Mouse (Mus musculus) adrenal gland, postnatal 25 days (tissue): ENCODE results near the gene Msmb. TPM values are rescaled to one million over a fixed set of nuclear protein-coding genes. Genes with fewer than 3 reads are reported as not detected.
"Not testable (repeated sequence)": the region's sequence is repeated elsewhere in the genome, so short reads cannot be mapped to it uniquely, and the experiment has no call there.

ENCODE experiments used
- DNase-seq: peaks from one replicate; pipeline ENCODE4 v3.0.0; 2021; ENCODE audit warnings: mixed read lengths
- long read RNA-seq: library from polyadenylated mRNA; stranded (forward); transcript quantifications from one replicate; pipeline ENCODE4 v2.0.0, GENCODE M21; 2021
- total RNA-seq: library from RNA; stranded (reverse); gene quantifications from 2 replicates; pipeline ENCODE4 v1.2.3, GENCODE M21; 2021

Msmb gene
- not detected in 2 replicates for total RNA-seq
- long read RNA-seq = 0 reads

GRCm38 (mm10) chr14:32141723-32142122 lies at the start of gene Msmb:
Msmb (plus strand) TSS chr14:32142023.
- DNase-seq = no peak

DNA sequence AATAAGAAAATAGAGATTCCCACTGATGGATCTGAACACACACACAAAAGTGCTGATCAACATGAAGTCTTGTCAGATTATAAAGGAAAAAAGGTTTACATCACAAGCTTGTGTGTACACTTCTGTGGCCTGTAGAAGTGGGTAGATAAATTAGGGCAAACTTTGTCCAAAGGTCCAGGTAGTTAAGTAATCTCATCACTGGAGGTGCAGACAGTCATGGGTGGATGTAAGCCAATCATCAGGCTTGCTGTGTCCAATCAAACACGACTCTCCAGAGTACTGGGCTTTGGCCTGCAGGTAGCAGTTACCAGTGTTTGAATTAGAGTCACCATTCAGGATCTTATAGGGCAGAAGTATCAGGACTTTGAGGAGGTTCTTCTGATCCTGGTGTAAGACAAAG lies 48.8 kb upstream of the Msmb start:
- DNase-seq = no peak

DNA sequence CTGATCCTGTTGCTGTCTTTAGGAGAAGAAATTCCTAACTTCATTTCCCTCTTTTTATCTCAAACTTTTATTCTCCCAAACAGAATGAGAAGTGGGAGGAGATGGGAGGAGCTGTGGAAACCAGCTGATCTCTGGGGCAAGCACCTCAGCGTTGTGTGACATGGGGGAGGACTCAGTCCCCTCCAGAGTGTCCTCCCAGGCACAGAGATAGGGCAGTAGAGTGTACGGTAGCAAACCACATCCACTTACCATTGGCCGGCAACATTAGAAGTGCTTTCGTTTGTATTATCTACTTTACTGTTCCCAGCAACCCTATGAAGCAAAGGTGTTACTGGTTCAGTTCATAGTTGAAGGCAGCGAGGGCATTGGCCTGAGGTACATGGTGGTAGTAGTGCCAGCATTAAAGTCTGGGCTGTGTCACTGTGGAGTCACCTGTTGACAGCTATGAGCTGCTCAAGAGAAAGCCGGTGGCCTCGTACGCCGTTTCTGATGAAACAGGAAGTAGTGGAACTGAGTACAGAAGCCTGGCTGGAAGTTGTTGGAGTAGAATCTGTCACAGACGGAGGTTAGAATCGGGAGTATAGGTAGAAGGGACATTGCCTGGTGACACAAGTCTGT lies 48.2 kb upstream of the Msmb start:
- no peak for DNase-seq

- DNase-seq = no peak
These were observed 46.2 kb upstream of the Msmb start for GRCm38 (mm10) chr14:32095646-32096045.

DNA sequence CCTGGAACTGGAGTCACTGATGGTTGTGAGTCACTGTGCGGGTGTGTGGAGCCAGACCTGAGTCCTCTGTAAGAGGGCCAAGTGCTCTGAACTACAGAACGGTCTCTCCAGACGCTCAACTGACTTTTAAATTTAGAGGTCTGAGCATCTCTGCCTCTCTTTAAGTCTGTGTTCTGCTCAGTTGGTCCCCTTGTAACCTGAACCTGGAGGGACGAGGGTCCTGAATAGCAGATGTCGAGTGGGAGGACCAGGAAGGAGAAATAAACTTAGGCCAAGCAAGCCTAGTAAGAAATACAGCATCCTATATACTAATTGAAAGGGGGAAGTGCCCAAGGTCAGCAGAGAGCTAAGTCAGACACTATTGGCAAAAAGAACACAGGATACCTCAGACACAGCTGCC lies 45.1 kb upstream of the Msmb start:
- DNase-seq = no peak

GRCm38 (mm10) chr14:32097691-32098090 lies 44.1 kb upstream of the Msmb start:
- no peak for DNase-seq

DNA sequence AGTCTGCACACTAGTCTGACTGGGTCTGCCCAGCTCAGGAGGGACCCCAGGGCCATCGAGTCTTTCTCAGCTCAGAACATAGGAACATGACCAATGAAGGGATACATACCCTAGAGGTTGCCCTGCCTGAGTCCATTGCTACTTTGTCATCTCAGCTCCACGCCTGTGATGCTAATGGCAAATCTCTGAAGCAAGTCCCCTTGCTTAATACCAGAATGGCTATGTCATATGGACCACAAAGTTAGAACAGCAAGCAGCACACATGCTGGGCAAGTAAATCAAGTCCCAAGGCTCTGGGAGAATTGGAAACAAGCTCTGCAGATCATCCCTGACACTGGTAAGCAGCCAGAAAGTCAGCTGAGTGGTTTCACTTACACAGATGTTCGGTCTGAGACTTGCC lies 42.9 kb upstream of the Msmb start:
- no peak for DNase-seq

DNA sequence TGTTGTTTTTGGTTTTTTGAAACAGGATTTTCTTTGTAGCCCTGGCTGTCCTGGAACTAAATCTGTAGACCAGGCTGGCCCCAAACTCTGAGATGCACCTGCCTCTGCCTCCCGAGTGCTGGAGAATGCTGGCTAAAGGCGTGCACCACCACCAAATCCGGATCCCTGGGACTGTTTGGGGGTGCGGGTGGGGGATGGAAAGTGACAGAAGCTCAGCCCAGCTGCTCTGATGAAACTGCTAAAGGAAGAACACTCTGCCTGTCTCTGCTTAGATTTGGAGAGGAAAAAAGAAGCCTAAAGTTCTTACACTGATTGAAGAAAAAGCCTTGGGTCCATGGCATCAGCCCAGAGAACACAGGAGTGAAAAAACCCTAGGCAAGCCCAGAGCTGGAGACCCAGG lies 38.3 kb upstream of the Msmb start:
- no peak for DNase-seq

DNA sequence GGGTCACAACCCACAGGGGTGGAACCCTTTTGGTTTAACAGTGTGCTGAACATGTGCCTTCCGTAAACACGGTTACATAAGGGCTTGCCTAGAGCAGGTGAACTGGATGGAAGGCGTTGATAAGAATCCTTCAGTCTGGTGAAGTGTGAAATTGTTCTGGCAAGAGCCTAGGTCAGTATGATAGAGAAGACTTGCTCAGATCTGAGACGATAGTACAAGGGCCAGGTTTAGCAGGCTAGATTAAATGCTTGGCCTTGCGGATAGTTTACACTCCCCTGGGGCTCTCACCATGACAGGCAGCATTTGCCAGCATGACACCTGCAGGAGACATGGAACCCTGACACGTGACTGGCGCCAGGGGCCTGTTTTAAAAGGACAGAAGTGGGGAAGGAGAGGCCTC lies 36.2 kb upstream of the Msmb start:
- DNase-seq = no peak

DNA sequence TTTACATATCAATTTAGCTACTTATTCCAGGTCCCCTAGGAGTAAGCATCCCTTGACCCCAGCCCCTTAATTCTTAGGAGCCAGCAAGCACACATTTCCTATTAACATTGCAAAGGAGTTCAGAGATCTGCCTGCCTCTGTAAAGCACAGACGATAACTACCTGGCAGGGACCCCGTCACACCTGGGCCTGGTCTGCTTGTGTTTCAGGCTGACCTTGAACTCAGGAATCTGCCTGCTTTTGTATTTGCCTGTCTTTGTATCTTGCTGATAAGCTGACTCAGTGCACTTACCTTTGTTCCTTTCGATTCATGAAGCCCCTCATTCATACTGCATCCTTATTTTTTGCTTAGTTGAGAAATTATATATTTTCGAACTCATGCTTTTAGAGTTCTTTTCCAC lies 34.9 kb upstream of the Msmb start:
- no peak for DNase-seq

- DNase-seq = not testable (repeated sequence)
These were observed 29.7 kb upstream of the Msmb start for GRCm38 (mm10) chr14:32112124-32112523.

DNA sequence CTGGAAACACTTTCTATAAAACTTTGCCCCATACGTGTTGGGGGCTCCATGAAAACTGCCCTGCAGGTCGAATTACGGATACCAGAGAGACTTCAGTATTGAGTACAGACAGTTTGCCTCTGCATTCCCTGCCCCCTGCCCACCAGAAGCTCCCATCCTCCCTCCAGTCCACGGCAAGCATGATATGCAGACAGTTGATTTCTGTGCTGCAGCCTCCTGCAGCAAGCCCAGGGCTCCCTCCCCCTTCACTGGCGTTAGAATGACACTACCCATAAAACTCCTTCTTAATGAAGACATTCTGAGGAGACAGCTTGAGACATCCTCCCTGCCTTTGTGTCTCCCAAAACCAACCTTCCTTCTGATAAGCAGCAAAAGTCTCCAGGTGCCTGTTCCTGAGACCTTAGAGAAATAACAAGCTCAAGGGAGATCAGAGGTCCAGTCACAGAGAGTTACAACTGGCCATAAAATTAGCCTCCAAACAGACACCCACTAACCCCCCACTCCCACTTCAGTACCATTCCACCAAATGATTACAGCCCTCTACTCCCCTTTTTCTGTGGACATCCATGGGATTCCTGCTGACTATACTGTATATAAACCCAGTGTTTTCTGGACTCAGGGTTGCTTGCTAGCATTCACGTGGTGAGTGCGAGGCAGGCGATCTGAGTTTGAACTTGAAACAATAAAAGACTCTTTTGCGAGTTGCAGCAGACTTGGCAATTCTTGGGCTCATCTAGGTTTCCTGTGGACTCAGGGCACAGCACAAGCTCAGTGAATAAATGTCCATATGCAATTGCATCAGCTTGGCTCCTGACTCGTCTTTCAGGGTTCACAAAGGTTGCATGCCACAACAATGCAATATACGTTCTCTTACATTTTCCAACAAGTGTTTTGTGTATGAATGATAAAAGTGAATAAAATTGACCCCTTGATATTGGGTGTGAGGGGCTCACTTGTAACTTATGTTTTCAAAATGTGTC lies 20.6 kb upstream of the Msmb start:
- DNase-seq = no peak

- DNase-seq = no peak
These were observed 19.9 kb upstream of the Msmb start for GRCm38 (mm10) chr14:32121920-32122315.

GRCm38 (mm10) chr14:32124261-32124660 lies 17.6 kb upstream of the Msmb start:
- no peak for DNase-seq

- not testable (repeated sequence) for DNase-seq
These were observed 16.6 kb upstream of the Msmb start for GRCm38 (mm10) chr14:32125256-32125655.

DNA sequence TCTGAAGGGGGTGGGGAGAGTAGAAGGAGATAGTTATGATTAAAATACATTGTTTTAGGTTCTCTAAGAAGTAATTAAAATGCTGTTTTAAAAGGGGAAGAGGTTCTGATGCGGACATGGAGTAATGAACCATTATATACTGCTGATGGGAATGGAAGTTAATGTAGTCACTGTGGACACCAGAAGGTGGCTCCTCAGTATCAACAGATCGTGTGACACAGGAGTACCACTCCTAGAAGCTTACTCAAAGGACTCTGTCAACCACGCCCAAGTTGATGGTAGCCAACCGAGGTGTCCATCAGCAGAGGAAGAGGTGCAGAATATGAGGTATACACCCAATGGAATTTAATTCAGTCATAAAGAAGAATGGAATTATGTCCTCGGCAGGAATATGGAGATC lies 13.4 kb upstream of the Msmb start:
- no peak for DNase-seq

DNA sequence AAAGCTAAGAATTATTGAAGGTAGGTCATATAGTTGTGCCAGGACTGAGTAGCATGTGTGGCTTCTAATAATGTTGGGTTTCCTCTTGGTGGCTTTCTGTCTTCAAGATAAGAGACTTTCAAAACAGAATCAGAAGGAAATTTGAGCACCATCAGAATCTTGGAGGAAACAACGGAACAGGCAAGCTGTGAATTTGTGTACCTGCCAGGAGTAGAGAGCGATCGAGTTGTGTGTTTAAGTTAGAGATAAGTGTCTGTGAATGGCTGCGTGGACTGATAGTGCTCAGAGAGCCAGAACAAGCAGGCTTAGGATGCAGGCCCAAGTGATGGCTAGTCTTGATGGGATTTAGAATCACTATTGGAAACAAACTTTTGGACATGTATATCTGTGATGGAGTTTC lies 10.0 kb upstream of the Msmb start:
- no peak for DNase-seq

DNA sequence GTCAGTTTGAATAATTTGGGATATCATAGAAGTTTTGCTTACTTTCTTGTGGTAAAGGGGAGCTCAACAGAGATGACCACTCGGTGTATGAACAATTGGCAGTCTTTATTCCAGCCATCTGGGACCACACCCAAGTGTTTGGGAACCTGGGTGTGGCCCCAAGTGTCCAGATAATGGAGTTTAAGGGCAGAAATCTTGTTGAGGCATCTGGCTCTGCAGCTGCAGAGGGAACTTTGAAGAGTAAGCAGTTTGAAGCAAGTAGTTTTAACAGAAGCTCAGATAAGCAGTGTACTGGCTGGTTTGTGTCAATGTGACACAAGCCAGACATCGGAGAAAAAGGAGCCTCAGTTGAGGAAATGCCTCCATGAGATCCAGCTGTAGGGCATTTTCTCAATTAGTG lies 7.5 kb upstream of the Msmb start:
- DNase-seq = no peak

GRCm38 (mm10) chr14:32136467-32136866 lies 5.4 kb upstream of the Msmb start:
- not testable (repeated sequence) for DNase-seq

GRCm38 (mm10) chr14:32140359-32140965 lies 1.4 kb upstream of the Msmb start:
- DNase-seq = no peak

- DNase-seq = no peak
These were observed 2.9 kb downstream of the Msmb start for GRCm38 (mm10) chr14:32144734-32145133.

DNA sequence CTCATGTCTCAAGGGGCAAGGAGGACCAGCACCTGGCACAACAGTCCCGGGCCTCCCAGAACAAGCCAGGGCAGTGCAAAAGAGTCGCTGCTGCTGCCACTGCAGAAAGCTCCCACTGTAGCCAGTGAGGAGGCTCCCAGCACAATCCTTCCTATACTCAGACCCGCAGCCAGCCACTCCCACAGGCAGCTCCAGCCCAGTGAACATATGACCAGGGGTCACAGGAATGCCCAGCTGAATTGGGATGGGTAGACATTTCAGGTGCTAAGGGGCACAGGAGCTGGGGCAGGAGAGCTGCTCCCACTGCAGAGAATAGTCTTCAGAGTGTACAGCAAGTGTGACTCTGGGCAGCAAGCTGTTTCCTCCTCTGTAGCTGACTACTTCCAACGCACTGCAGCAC lies 3.6 kb downstream of the Msmb start:
- no peak for DNase-seq

GRCm38 (mm10) chr14:32145809-32146511 lies 4.1 kb downstream of the Msmb start:
- DNase-seq = no peak
